Mouse (Mus musculus) neutrophil, adult 5-6 weeks (primary cell): ENCODE results near the gene Lcor. TPM values are rescaled to one million over a fixed set of nuclear protein-coding genes. Genes with fewer than 3 reads are reported as not detected.

Experiments
- ATAC-seq: fragments of 151-379, 151-347 bp; 2 replicates; pipeline ENCODE4 v1.8.0; 2017; ENCODE audit warnings: mild to moderate bottlenecking, moderate TSS enrichment; ENCODE audit not compliant: insufficient number of reproducible peaks, poor library complexity, low FRiP score, severe bottlenecking; ENCODE audit errors: extremely low read depth
- total RNA-seq: library from RNA; stranded (forward); fragments of 200-1000 nt; gene quantifications from 2 replicates; pipeline ENCODE4 v1.2.3, GENCODE M21; 2017

Lcor gene
- total RNA-seq, 1 experiment from 2014 or later = 47.4 TPM

GRCm38 (mm10) chr19:41529169-41529568 lies 46.7 kb downstream of the Lcor start:
- ATAC-seq = no peak

GRCm38 (mm10) chr19:41534021-41534420 lies 51.6 kb downstream of the Lcor start:
- no peak for ATAC-seq

GRCm38 (mm10) chr19:41556981-41557380 lies 74.5 kb downstream of the Lcor start:
- no peak for ATAC-seq

- no peak for ATAC-seq
Observed at GRCm38 (mm10) chr19:41557491-41557890, 75.1 kb downstream of the Lcor start.

- no peak for ATAC-seq
Observed at GRCm38 (mm10) chr19:41558891-41559486, 76.6 kb downstream of the Lcor start.

GRCm38 (mm10) chr19:41560856-41561255 lies 78.4 kb downstream of the Lcor start:
- ATAC-seq = no peak

- ATAC-seq = no peak
Observed at GRCm38 (mm10) chr19:41568791-41569190, 86.4 kb downstream of the Lcor start.

GRCm38 (mm10) chr19:41573700-41574099 lies 91.3 kb downstream of the Lcor start:
- no peak for ATAC-seq

GRCm38 (mm10) chr19:41577576-41577975 lies 95.1 kb downstream of the Lcor start:
- no peak for ATAC-seq

- ATAC-seq = no peak
Observed at GRCm38 (mm10) chr19:41579311-41579920, 97.0 kb downstream of the Lcor start.

- no peak for ATAC-seq
Observed at GRCm38 (mm10) chr19:41581706-41582420, 99.4 kb downstream of the Lcor start, which contains the start of gene Gm340. Gene Gm340, plus strand, starts transcription at chr19:41582370.

GRCm38 (mm10) chr19:41582918-41583514 lies 100.6 kb downstream of the Lcor start:
- ATAC-seq = no peak

- no peak for ATAC-seq
Observed at GRCm38 (mm10) chr19:41586752-41587151, 104.3 kb downstream of the Lcor start.

GRCm38 (mm10) chr19:41587431-41588222 lies 105.2 kb downstream of the Lcor start:
- ATAC-seq = no peak

- ATAC-seq = no peak
Observed at GRCm38 (mm10) chr19:41589026-41589425, 106.6 kb downstream of the Lcor start.

GRCm38 (mm10) chr19:41589681-41590080 lies 107.2 kb downstream of the Lcor start:
- no peak for ATAC-seq

- ATAC-seq = no peak
Observed at GRCm38 (mm10) chr19:41591808-41592207, 109.4 kb downstream of the Lcor start.

- ATAC-seq = peak; percentile 36
Observed at GRCm38 (mm10) chr19:41597170-41597894, 114.9 kb downstream of the Lcor start.
